Mouse (Mus musculus) right cerebral cortex, adult 18-20 months (tissue): ENCODE measurements around the gene Olfr1229.

Source experiments
- DNase-seq: peaks from one replicate; pipeline ENCODE4 v3.0.0; 2022; ENCODE audit warnings: mixed read lengths

The Olfr1229 gene

DNA sequence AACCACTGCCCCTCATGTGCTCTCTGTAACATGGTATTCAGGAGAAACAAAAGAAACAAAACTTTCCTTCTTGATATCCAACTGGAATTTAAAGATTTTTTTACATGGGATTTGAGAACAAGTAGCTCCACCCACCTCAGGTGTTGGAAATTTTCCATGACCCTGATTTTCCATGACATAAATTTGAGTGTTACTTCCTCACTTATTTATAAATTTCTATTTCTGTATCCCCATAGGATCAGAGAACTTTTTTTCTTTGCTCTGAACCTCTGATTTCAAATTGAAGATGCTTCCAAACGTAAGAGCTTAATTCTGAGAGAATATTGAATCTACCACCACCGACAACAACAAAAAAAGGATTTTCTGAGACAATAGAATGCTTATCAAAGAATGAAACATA, at the start of gene Olfr1229:
TSS of gene Olfr1229 (minus strand) at position 101 of the 400 bp plus-strand sequence.
- no peak for DNase-seq

DNA sequence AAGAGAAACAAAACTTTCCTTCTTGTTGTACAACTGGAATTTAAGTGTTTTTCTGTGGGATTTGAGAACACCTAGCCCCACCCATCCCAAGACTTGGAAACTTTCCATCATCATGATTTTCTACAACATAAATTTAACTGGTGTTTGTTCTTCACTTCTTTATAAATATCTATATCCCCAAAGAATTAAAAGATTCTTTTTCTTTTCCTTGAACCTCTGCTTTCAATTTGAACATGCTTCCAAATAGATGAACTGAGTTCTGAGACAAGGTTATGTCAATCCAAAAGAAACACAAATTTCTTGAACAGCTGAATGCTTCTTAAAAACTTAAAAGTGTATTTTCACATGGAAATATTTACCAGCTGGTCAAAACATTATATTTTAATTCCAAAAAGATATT, 41.8 kb upstream of the Olfr1229 start, which contains the start of gene Olfr1232:
TSS of gene Olfr1232 (minus strand) at position 101 of the 400 bp plus-strand sequence.
- DNase-seq, result no peak

DNA sequence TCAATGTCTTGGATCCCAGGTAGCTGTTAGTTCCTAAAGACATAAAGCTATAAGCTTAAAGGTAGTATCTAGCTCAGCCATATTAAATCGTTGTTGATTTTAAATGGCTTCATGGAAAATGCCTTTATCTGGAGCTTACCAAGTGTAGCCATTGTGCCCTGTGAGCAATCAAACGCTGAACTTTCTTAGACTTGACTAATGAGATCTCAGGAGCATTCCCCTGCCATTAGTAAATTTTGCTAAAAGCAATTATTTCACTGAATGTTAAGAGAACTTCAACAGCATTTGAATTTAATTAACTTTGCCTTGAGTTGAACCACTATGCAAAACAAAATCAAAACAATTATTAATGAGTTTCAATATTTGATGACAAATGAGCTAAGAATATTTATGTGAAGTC, 19.2 kb upstream of the Olfr1229 start, which contains the start of gene Olfr1231:
TSS of gene Olfr1231 (minus strand) at position 101 of the 400 bp plus-strand sequence.
- no peak for DNase-seq

DNA sequence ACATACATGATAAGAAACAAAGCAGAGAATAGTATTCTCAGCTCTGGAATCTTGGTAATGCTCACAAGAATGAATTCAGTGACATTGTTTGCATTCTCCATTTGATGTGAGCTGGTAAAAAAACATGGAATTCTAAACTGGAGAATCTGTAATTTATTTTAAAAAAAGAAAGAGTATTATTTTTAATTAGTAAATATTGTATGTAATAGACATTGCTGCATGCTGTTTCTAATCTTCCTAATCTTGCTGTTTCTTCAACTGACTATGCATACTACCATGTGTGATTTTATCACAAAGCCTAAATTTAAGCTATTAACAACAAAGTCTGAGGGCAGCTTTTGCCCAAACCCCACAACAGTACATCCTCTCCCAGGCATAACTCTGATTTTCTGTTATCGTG, 9.4 kb upstream of the Olfr1229 start, which contains the start of gene Olfr1230:
TSS of gene Olfr1230 (minus strand) at position 101 of the 400 bp plus-strand sequence.
- no peak for DNase-seq

DNA sequence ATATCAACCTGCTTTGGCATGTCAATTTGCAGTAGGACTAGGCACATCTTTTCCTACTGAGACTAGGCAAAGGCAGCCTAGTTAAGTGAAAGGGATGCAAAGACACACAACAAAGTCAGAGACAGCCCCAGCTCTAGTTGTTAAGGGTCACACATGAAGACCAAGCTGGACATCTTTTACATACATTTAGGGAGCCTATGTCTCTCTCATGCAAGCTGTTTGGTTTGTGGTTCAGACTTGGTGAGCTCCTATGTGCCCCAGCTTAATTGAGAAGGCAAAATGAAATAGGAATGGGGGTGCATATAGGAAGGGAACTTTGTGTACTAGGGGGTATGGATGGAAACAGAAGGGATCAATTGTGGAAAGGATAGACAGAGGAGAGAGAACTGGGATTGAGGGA, 33.9 kb downstream of the Olfr1229 start, which contains the start of gene Olfr1228:
TSS of gene Olfr1228 (minus strand) at position 101 of the 400 bp plus-strand sequence.
- DNase-seq, result no peak
